Mouse (Mus musculus) cerebellum, adult 9-10 months (tissue): Measurements from ENCODE around the gene Olfr1309.
"Not testable (repeated sequence)": the region's sequence is repeated elsewhere in the genome, so short reads cannot be mapped to it uniquely, and the experiment has no call there.

Experiments
- DNase-seq: peaks from one replicate; pipeline ENCODE4 v3.0.0; 2022

Gene Olfr1309

GRCm38 (mm10) chr2:111990181-111990580 is at the start of gene Olfr1309:
Gene Olfr1309 (minus strand): TSS chr2:111990281.
- DNase-seq, result no peak

GRCm38 (mm10) chr2:112026971-112027370 is 36.9 kb upstream of the Olfr1309 start:
- not testable (repeated sequence) for DNase-seq

- no peak for DNase-seq
Observed at GRCm38 (mm10) chr2:112024312-112024711, 34.2 kb upstream of the Olfr1309 start, which contains the start of gene Olfr1311. Gene Olfr1311 (minus strand): TSS chr2:112024412.

GRCm38 (mm10) chr2:112014900-112015299 is 24.8 kb upstream of the Olfr1309 start:
- DNase-seq, result no peak

- no peak for DNase-seq
Observed at GRCm38 (mm10) chr2:112012608-112013007, 22.5 kb upstream of the Olfr1309 start, which contains the start of gene Olfr1310. Gene Olfr1310 (minus strand): TSS chr2:112012708.

- no peak for DNase-seq
Observed at GRCm38 (mm10) chr2:111964844-111965243, 25.2 kb downstream of the Olfr1309 start, which contains the start of gene Olfr1308. Gene Olfr1308 (minus strand): TSS chr2:111964944.

- no peak for DNase-seq
Observed at GRCm38 (mm10) chr2:111949340-111949739, 40.7 kb downstream of the Olfr1309 start, which contains the start of gene Olfr1307. Gene Olfr1307 (minus strand): TSS chr2:111949440.
